Mouse (Mus musculus) bone marrow macrophage, adult 2 months (primary cell): Measurements from ENCODE around the gene Ptges2.

Experiments
- CTCF ChIP-seq: IDR thresholded peaks from 2 replicates; pipeline ENCODE4 v1.5.1; 2012; ENCODE audit warnings: low read depth, mild to moderate bottlenecking, low read length, moderate library complexity
- POLR2A ChIP-seq: IDR thresholded peaks from 2 replicates; pipeline ENCODE4 v1.6.1; 2012; ENCODE audit warnings: mild to moderate bottlenecking, low read depth, low read length, borderline replicate concordance

GRCm38 (mm10) chr2:32429215-32429891 is 33.7 kb downstream of the Ptges2 start:
- no peak for TF ChIP-seq CTCF
- TF ChIP-seq POLR2A, result no peak
